In genomic region chr3:38820787-38821186, GRCm38 (mm10) we compare ENCODE assay signal across 13 mouse cellular contexts.
DNase-seq lines count a peak whose midpoint lies in the region; ATAC-seq and TF ChIP-seq lines count a peak whose summit lies in the region.
"Had no signal": no experiment of that assay in that cellular context is flagged by ENCODE, and none has a peak within 500 bp of the region (broad histone marks: within the 10 kb centered on the region; RNA-seq: fewer than 3 reads in every experiment).

No protein-coding gene starts in this region.

- WGBS in lung, embryonic 14.5 days = 26% methylated on average over 9 of the region's 9 CpGs
- WGBS in limb, embryonic 13.5 days = 38% methylated on average over 9 of the region's 9 CpGs
- WGBS in stomach, embryonic 15.5 days = 33% methylated on average over 9 of the region's 9 CpGs

- H3K27ac ChIP-seq in lung, embryonic 14.5 days (ENCODE audit: low read depth) = no peak overlapping the region
- no peak overlapping the region for H3K27ac ChIP-seq in limb, embryonic 13.5 days
- H3K27ac ChIP-seq in stomach, embryonic 15.5 days = no peak overlapping the region

- peak overlapping the region; percentile 35; the same call in 1 of the 2 replicates for H3K4me2 ChIP-seq in lung, embryonic 14.5 days
- peak overlapping the region; percentile 7; the same call in 1 of the 2 replicates for H3K4me2 ChIP-seq in limb, embryonic 13.5 days (replicated peaks)
- H3K4me2 ChIP-seq in stomach, embryonic 15.5 days = 0 out of 2 replicates have a peak overlapping the region, but pooled peaks have one; percentile 0
- H3K4me2 ChIP-seq: liver, embryonic 11.5 days had no signal

- H3K27me3 ChIP-seq in lung, embryonic 14.5 days (ENCODE audit: insufficient read depth, low read length) = no peaks in the 10 kb centered on the region
- H3K27me3 ChIP-seq in limb, embryonic 13.5 days = no peaks in the 10 kb centered on the region
- no peaks in the 10 kb centered on the region for H3K27me3 ChIP-seq in stomach, embryonic 15.5 days (replicated peaks)
- H3K27me3 ChIP-seq: megakaryocyte, embryonic 14.5 days had no signal

- DNase-seq in cerebellum, postnatal 10 days = peak; percentile 29 to 36
- DNase-seq in cerebellum, postnatal 36 days = no peak
- DNase-seq in lung, embryonic 14.5 days = no peak
- no peak for DNase-seq in lung, postnatal 4 days
- no peak for DNase-seq in right cerebral cortex, adult 2 months (ENCODE audit: low spot score in 2 of 2)
- DNase-seq in right cerebral cortex, postnatal 36 days (ENCODE audit: low spot score in 2 of 2) = no peak
- DNase-seq: cerebellum, adult 8-10 months; kidney, adult 8-10 months; thymus, postnatal 4 days had no signal

- peak; percentile 56; the same call in 1 of the 2 replicates for ATAC-seq in lung, embryonic 14.5 days (ENCODE audit: insufficient read depth)
- no peak for ATAC-seq in limb, embryonic 13.5 days (ENCODE audit: low FRiP score, low read depth)
- ATAC-seq in stomach, embryonic 15.5 days (ENCODE audit: insufficient read depth, low FRiP score, low read depth) = no peak

- no peak overlapping the region for H3K9ac ChIP-seq in lung, embryonic 14.5 days
- no peak overlapping the region for H3K9ac ChIP-seq in limb, embryonic 13.5 days
- no peak overlapping the region for H3K9ac ChIP-seq in stomach, embryonic 15.5 days

- no peaks in the 10 kb centered on the region for H3K36me3 ChIP-seq in lung, embryonic 14.5 days (ENCODE audit: insufficient read depth)
- no peaks in the 10 kb centered on the region for H3K36me3 ChIP-seq in limb, embryonic 13.5 days
- no peaks in the 10 kb centered on the region for H3K36me3 ChIP-seq in stomach, embryonic 15.5 days

- peaks cover 8% of the 10 kb centered on the region for H3K4me1 ChIP-seq in lung, embryonic 14.5 days (ENCODE audit: insufficient read depth)
- peaks cover 12% of the 10 kb centered on the region for H3K4me1 ChIP-seq in limb, embryonic 13.5 days
- H3K4me1 ChIP-seq in stomach, embryonic 15.5 days = no peaks in the 10 kb centered on the region
- H3K4me1 ChIP-seq: megakaryocyte, embryonic 14.5 days had no signal

- no peaks in the 10 kb centered on the region for H3K9me3 ChIP-seq in lung, embryonic 14.5 days (ENCODE audit: low read depth, low read length)
- no peaks in the 10 kb centered on the region for H3K9me3 ChIP-seq in limb, embryonic 13.5 days
- H3K9me3 ChIP-seq in stomach, embryonic 15.5 days = no peaks in the 10 kb centered on the region

- TF ChIP-seq CTCF in lung, embryonic 14.5 days (IDR thresholded peaks at IDR 0.05; ENCODE audit: low read depth) = no peak

- no peak overlapping the region for H3K4me3 ChIP-seq in lung, embryonic 14.5 days (ENCODE audit: low read depth, low read length)
- no peak overlapping the region for H3K4me3 ChIP-seq in limb, embryonic 13.5 days
- no peak overlapping the region for H3K4me3 ChIP-seq in stomach, embryonic 15.5 days (replicated peaks)
- H3K4me3 ChIP-seq: megakaryocyte, embryonic 14.5 days had no signal

Comparison
In these comparisons a context has a peak if more than half of its experiments do, and no peak if none do; other contexts are left out.
1. DNase-seq: peak in cerebellum, postnatal 10 days (2 of 2); none in cerebellum, postnatal 36 days (0 of 2), lung, embryonic 14.5 days (single experiment), lung, postnatal 4 days (0 of 2), right cerebral cortex, adult 2 months (0 of 2) and right cerebral cortex, postnatal 36 days (0 of 2).
2. Peak in every context shown above with its lines, with median percentiles within 50 percentile points of each other: H3K4me2 ChIP-seq.